8 mouse cellular contexts compared by ENCODE assay signal in the genomic region with DNA sequence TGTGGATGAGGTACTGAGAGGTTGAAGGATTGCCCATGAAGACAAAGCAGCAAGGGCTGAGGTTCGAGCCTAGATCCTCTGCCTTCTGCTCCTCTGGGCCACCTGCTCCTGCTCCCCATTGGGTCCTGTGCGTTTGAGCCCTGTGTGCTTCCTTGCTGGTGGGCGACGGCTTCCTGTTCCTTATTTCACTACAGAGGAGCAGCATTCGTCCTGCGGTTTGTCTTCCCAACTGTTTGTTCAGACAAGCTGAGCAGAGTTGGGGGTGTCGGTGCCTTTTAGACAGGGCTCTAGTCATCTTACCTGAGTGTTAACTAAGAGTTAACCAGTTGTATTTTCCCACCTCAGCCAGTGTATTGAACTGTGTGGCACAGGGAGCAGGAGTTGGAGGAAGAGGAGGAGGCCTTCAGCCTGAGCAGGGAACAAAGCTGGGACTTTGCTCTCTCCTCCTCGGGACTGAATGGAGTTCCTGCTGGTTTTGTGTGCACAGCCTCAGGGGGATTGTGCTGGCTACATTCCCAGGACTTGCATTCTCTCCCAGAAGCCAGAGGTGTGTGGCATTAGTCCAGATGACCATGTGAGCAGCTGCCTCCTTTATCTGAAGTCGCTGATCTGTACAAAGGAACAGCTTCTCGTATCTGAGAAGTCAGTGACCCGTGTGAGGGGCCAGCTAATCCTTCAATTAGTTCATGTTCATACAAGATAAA.
DNase-seq lines count a peak whose midpoint lies in the region; ATAC-seq and TF ChIP-seq lines count a peak whose summit lies in the region.

No protein-coding gene starts in this region.

- peak; percentile 47 for ATAC-seq in Patski
- peak; percentile 86 for ATAC-seq in common myeloid progenitor, adult 5-6 weeks (replicated peaks; ENCODE audit: low read depth, poor library complexity, severe bottlenecking)
- ATAC-seq in hindbrain, postnatal 0 days, result 0 out of 2 replicates have a peak, but pooled peaks have one; percentile 21
- peak; percentile 91 for ATAC-seq in liver, embryonic 15.5 days (ENCODE audit: insufficient read depth)

- POLR2A ChIA-PET in Patski (lab: Charles Lee), result interaction anchor here (0.6 to 1.3 kb wide), 4 partner anchors 9 to 131 kb away, joined by 3 to 5 read pairs (median 4); no protein-coding TSS in a partner anchor

- no peaks in the 10 kb centered on the region for H3K4me1 ChIP-seq in hindbrain, postnatal 0 days (ENCODE audit: insufficient read depth, low read length)
- peaks cover 53% of the 10 kb centered on the region for H3K4me1 ChIP-seq in liver, embryonic 15.5 days (replicated peaks)

- no peaks in the 10 kb centered on the region for H3K36me3 ChIP-seq in hindbrain, postnatal 0 days (ENCODE audit: insufficient read depth, low read length)
- H3K36me3 ChIP-seq in liver, embryonic 15.5 days (replicated peaks), result no peaks in the 10 kb centered on the region

- peak; percentile 66 for DNase-seq in Patski (ENCODE audit: low read depth, low spot score)
- peak; percentile 75 for DNase-seq in gonadal fat pad, adult 2 months (ENCODE audit: low read depth)
- peak; percentile 82 for DNase-seq in hindbrain, postnatal 0 days (ENCODE audit: low spot score)
- peak; percentile 79 for DNase-seq in testis, postnatal 10 days (ENCODE audit: low spot score)
- DNase-seq in frontal cortex, postnatal 25 days (ENCODE audit: low spot score in 2 of 2), result no peak
- DNase-seq in layer of hippocampus, postnatal 14 days (ENCODE audit: low spot score in 2 of 2), result no peak

- no peak overlapping the region for H3K4me2 ChIP-seq in hindbrain, postnatal 0 days (ENCODE audit: low read depth, low read length)
- H3K4me2 ChIP-seq in liver, embryonic 15.5 days, result peak overlapping the region; percentile 48

- CTCF ChIA-PET in Patski (lab: Charles Lee), result interaction anchor here (1.0 to 1.5 kb wide), 2 partner anchors 10 to 96 kb away, joined by 3 to 4 read pairs; no protein-coding TSS in a partner anchor

- in situ Hi-C loops in Patski (cut with MboI; ENCODE audit: low pct_unique_long_range_greater_than_20kb), result loop anchor here (25.0 kb wide), 2 partner anchors 387 to 1288 kb away; a partner anchor contains a TSS

- TF ChIP-seq CTCF in Patski (IDR thresholded peaks at IDR 0.05), result no peak
- TF ChIP-seq CTCF in hindbrain, postnatal 0 days (IDR thresholded peaks at IDR 0.05; ENCODE audit: low read depth), result no peak

- no peaks in the 10 kb centered on the region for H3K9me3 ChIP-seq in hindbrain, postnatal 0 days (ENCODE audit: low read length)
- no peaks in the 10 kb centered on the region for H3K9me3 ChIP-seq in liver, embryonic 15.5 days (replicated peaks)

- H3K27ac ChIP-seq in hindbrain, postnatal 0 days, result no peak overlapping the region
- H3K27ac ChIP-seq in liver, embryonic 15.5 days (replicated peaks), result peak overlapping the region; percentile 78

- no peak overlapping the region for H3K4me3 ChIP-seq in hindbrain, postnatal 0 days (ENCODE audit: low read length)
- no peak overlapping the region for H3K4me3 ChIP-seq in liver, embryonic 15.5 days (replicated peaks)

- H3K27me3 ChIP-seq in Patski, result peaks cover 4% of the 10 kb centered on the region
- H3K27me3 ChIP-seq in hindbrain, postnatal 0 days (ENCODE audit: insufficient read depth, low read length), result no peaks in the 10 kb centered on the region
- H3K27me3 ChIP-seq in liver, embryonic 15.5 days, result no peaks in the 10 kb centered on the region

- H3K9ac ChIP-seq in hindbrain, postnatal 0 days (replicated peaks; ENCODE audit: low read length), result no peak overlapping the region
- H3K9ac ChIP-seq in liver, embryonic 15.5 days, result peak overlapping the region; percentile 35; the same call in 1 of the 2 replicates

- 40% methylated on average over 11 of the region's 11 CpGs for WGBS in hindbrain, postnatal 0 days
- 9% methylated on average over 11 of the region's 11 CpGs for WGBS in liver, embryonic 15.5 days (ENCODE audit: insufficient replicate concordance)

Comparison
In these comparisons a context has a peak if more than half of its experiments do, and no peak if none do; other contexts are left out.
1. ATAC-seq: peak in every context shown above with its lines; median percentile 91 in liver, embryonic 15.5 days; 86 in common myeloid progenitor, adult 5-6 weeks; 47 in Patski; 21 in hindbrain, postnatal 0 days.
2. DNase-seq: peak in Patski (single experiment), gonadal fat pad, adult 2 months (single experiment), hindbrain, postnatal 0 days (single experiment) and testis, postnatal 10 days (single experiment); none in frontal cortex, postnatal 25 days (0 of 2) and layer of hippocampus, postnatal 14 days (0 of 2).